Mouse (Mus musculus) testis, adult 2 months (tissue): Measurements from ENCODE around the gene Tprg.

Experiments used
- CTCF ChIP-seq: fragments of 200-500 bp; IDR thresholded peaks from 2 replicates; pipeline ENCODE4 v1.5.1; 2012; ENCODE audit warnings: low read depth, mild to moderate bottlenecking, inconsistent platforms, low read length, moderate library complexity; ENCODE audit not compliant: control insufficient read depth, insufficient read depth, insufficient replicate concordance
- POLR2A ChIP-seq: fragments of 200-500 bp; IDR thresholded peaks from 2 replicates; pipeline ENCODE4 v1.6.1; 2012; ENCODE audit warnings: low read depth, mild to moderate bottlenecking, inconsistent platforms, low read length, moderate library complexity; ENCODE audit not compliant: control insufficient read depth

GRCm38 (mm10) chr16:25425376-25425775, 138.8 kb downstream of the Tprg start:
- TF ChIP-seq POLR2A (no peak), CTCF (no peak)
